Mouse (Mus musculus): ENCODE measurements around the gene Ano8. TPM values are rescaled to one million over a fixed set of nuclear protein-coding genes. Genes with fewer than 3 reads are reported as not detected.
"Not testable (repeated sequence)": the region's sequence is repeated elsewhere in the genome, so short reads cannot be mapped to it uniquely, and the experiment has no call there.

Ano8 gene
- polyA plus RNA-seq, 1 experiment from 2014 or later, result 5.4 TPM

DNA sequence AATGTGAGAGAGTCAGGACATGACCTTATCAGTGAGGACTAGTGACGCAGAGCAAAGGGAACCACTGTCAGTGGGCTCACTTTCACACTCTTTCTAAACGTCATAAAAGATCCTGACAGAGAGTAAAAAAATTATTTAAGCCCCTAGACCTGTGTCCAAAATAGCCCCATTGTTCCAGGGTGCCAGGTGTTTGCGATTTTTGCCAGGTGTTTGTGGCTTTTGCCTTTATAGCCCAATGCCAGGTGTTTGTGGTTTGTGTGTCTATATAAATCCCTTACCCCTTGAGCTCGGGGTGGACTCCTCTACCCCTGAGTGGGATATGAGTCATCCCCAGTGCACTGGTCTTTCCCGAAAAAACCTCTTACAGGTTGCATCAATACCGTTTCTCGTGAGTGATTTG, 40.7 kb downstream of the Ano8 start:
- Histone ChIP-seq H3K4me3 (ENCODE audit: low read depth, low read length) (no peak overlapping the region), H3K27me3 (replicated peaks; ENCODE audit: control insufficient read depth, insufficient read depth, low read length) (peaks cover 3% of the 10 kb centered on the region; the same call in 1 of the 2 replicates), H3K36me3 (ENCODE audit: control insufficient read depth, insufficient read depth, low read length) (no peaks in the 10 kb centered on the region), H3K9me3 (replicated peaks; ENCODE audit: control insufficient read depth, low read length) (no peaks in the 10 kb centered on the region), H3K9ac (ENCODE audit: low read length) (no peak overlapping the region), H3K4me2 (ENCODE audit: low read length) (no peak overlapping the region), H3K4me1 (ENCODE audit: control insufficient read depth, insufficient read depth, low read length) (no peaks in the 10 kb centered on the region), H3K27ac (ENCODE audit: low read depth, low read length) (no peak overlapping the region)
- WGBS, result 84% methylated on average over 7 of the region's 7 CpGs
- DNase-seq (ENCODE audit: low spot score) (no peak), ATAC-seq (no peak)

DNA sequence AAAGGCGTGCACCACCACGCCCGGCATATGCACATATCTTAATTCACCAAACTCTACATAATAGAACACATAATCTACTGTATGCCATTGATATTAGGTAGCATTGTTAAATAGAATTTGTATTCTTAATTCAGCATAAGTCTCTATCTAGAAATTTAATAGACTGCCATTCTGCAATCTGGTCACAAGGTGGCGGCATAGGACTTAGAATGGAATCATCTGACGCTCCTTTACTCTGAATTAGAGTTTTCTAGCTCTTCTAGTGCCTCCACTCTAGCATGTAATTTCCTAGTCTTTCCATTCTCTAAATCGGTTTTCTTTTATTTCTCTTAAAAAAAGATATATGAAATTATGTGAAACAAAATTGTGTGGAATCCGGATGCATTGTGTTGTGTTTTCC, 44.4 kb downstream of the Ano8 start:
- DNase-seq (ENCODE audit: low spot score) (peak; percentile 89), ATAC-seq (peak; percentile 44; the same call in 1 of the 2 replicates)
- H3K9me3 ChIP-seq (replicated peaks; ENCODE audit: control insufficient read depth, low read length), result no peaks in the 10 kb centered on the region
- no peak overlapping the region for H3K9ac ChIP-seq (ENCODE audit: low read length)
- no peak overlapping the region for H3K4me2 ChIP-seq (ENCODE audit: low read length)
- under 1% methylated on average over 7 of the region's 7 CpGs for WGBS
- no peak overlapping the region for H3K4me3 ChIP-seq (ENCODE audit: low read depth, low read length)
- no peaks in the 10 kb centered on the region for H3K4me1 ChIP-seq (ENCODE audit: control insufficient read depth, insufficient read depth, low read length)
- no peaks in the 10 kb centered on the region for H3K36me3 ChIP-seq (ENCODE audit: control insufficient read depth, insufficient read depth, low read length)
- no peak overlapping the region for H3K27ac ChIP-seq (ENCODE audit: low read depth, low read length)
- H3K27me3 ChIP-seq (replicated peaks; ENCODE audit: control insufficient read depth, insufficient read depth, low read length), result peaks cover 3% of the 10 kb centered on the region; the same call in 1 of the 2 replicates

DNA sequence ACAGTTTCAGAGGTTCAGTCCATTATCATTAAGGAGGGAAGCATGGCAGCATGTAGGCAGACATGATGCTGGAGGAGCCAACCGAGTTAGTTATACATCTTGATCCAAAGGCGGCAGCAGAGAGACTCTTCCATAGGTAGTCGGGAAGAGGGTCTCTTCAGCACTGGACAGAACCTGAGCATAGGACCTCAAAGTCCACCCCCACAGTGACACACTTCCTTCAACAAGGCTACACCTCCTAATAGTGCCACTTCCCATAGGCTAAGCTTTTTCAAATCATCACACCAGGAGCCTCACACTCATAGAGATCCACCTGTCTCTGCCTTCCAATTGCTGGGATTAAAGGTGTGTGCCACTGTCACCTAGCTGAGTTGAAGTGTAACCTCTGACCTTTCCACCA, 48.7 kb downstream of the Ano8 start:
- 0 out of 2 replicates have a peak, but pooled peaks cover 3% of the 10 kb centered on the region for H3K9me3 ChIP-seq (replicated peaks; ENCODE audit: control insufficient read depth, low read length)

DNA sequence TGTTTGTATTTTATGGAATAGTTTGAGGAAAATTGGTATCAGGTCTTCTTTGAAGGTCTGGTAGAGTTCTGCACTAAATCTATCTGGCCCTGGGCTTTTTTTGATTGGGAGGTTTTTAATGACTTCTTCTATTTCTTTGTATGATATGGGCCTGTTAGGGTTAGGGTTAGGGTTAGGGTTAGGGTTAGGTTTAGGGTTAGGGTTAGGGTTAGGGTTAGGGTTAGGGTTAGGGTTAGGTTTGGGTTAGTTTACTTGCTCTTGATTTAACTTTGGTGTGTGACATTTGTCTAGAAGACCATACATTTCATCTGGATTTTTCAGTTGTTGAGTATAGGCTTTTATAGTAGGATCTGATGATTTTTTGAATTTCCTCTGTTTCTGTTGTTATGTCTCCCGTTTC, 52.8 kb downstream of the Ano8 start:
- H3K36me3 ChIP-seq (ENCODE audit: control insufficient read depth, insufficient read depth, low read length); DNase-seq (ENCODE audit: low spot score): not testable (repeated sequence)
- 85% methylated on average over 1 of the region's 1 CpGs for WGBS

More for the DNA sequence above, 48.7 kb downstream of the Ano8 start:
- H3K36me3 ChIP-seq (ENCODE audit: control insufficient read depth, insufficient read depth, low read length), result no peaks in the 10 kb centered on the region
- H3K4me3 ChIP-seq (ENCODE audit: low read depth, low read length), result no peak overlapping the region
- H3K4me2 ChIP-seq (ENCODE audit: low read length), result no peak overlapping the region
- 61% methylated on average over 3 of the region's 3 CpGs for WGBS
- no peaks in the 10 kb centered on the region for H3K4me1 ChIP-seq (ENCODE audit: control insufficient read depth, insufficient read depth, low read length)
- H3K27ac ChIP-seq (ENCODE audit: low read depth, low read length), result no peak overlapping the region
- H3K27me3 ChIP-seq (replicated peaks; ENCODE audit: control insufficient read depth, insufficient read depth, low read length), result peaks cover 2% of the 10 kb centered on the region; the same call in 1 of the 2 replicates
- ATAC-seq (no peak), DNase-seq (ENCODE audit: low spot score) (no peak)
- H3K9ac ChIP-seq (ENCODE audit: low read length), result no peak overlapping the region

More for the DNA sequence above, 52.8 kb downstream of the Ano8 start:
- not testable (repeated sequence) for H3K4me2 ChIP-seq (ENCODE audit: low read length); ATAC-seq; H3K4me3 ChIP-seq (ENCODE audit: low read depth, low read length); H3K27ac ChIP-seq (ENCODE audit: low read depth, low read length); H3K9me3 ChIP-seq (replicated peaks; ENCODE audit: control insufficient read depth, low read length); H3K27me3 ChIP-seq (replicated peaks; ENCODE audit: control insufficient read depth, insufficient read depth, low read length); H3K4me1 ChIP-seq (ENCODE audit: control insufficient read depth, insufficient read depth, low read length); H3K9ac ChIP-seq (ENCODE audit: low read length)

Other genes with a start within 250 kb of the Ano8 start
- gene Myo9b, start 213.2 kb downstream of the Ano8 start, polyA plus RNA-seq (2014; fragmentation: Nextera tagmentation; extraction: Ambion mirVana), result 11.8 and 13.0 TPM in 2 replicates
- 51.5 and 64.2 TPM in 2 replicates for gene Haus8, start 213.0 kb downstream of the Ano8 start, polyA plus RNA-seq (2014; fragmentation: Nextera tagmentation; extraction: Ambion mirVana)
- 116 and 121 TPM in 2 replicates for gene Use1, start 119.1 kb downstream of the Ano8 start, polyA plus RNA-seq (2014; fragmentation: Nextera tagmentation; extraction: Ambion mirVana)
- 3.0 and 3.8 TPM in 2 replicates for gene Ocel1, start 114.7 kb downstream of the Ano8 start, polyA plus RNA-seq (2014; fragmentation: Nextera tagmentation; extraction: Ambion mirVana)
- 16.6 and 17.3 TPM in 2 replicates for gene Nr2f6, start 104.0 kb downstream of the Ano8 start, polyA plus RNA-seq (2014; fragmentation: Nextera tagmentation; extraction: Ambion mirVana)
- 2.8 and 4.4 TPM in 2 replicates for gene Ushbp1, start 90.2 kb downstream of the Ano8 start, polyA plus RNA-seq (2014; fragmentation: Nextera tagmentation; extraction: Ambion mirVana)
- 91.7 and 97.0 TPM in 2 replicates for gene Babam1, start 89.1 kb downstream of the Ano8 start, polyA plus RNA-seq (2014; fragmentation: Nextera tagmentation; extraction: Ambion mirVana)
- gene Ankle1, start 80.0 kb downstream of the Ano8 start, polyA plus RNA-seq (2014; fragmentation: Nextera tagmentation; extraction: Ambion mirVana), result 4.3 and 7.2 TPM in 2 replicates
- 75.7 and 93.7 TPM in 2 replicates for gene Abhd8, start 22.3 kb downstream of the Ano8 start, polyA plus RNA-seq (2014; fragmentation: Nextera tagmentation; extraction: Ambion mirVana)
- gene Mrpl34, start 21.0 kb downstream of the Ano8 start, polyA plus RNA-seq (2014; fragmentation: Nextera tagmentation; extraction: Ambion mirVana), result 185 and 214 TPM in 2 replicates
- 207 and 225 TPM in 2 replicates for gene Dda1, start 16.8 kb downstream of the Ano8 start, polyA plus RNA-seq (2014; fragmentation: Nextera tagmentation; extraction: Ambion mirVana)
- gene Gtpbp3, start 2.1 kb upstream of the Ano8 start, polyA plus RNA-seq (2014; fragmentation: Nextera tagmentation; extraction: Ambion mirVana), result 2.2 and 3.8 TPM in 2 replicates
- gene Plvap, start 25.8 kb upstream of the Ano8 start, polyA plus RNA-seq (2014; fragmentation: Nextera tagmentation; extraction: Ambion mirVana), result 5.8 and 6.8 TPM in 2 replicates
- gene Ccdc194, start 39.7 kb upstream of the Ano8 start, polyA plus RNA-seq (2014; fragmentation: Nextera tagmentation; extraction: Ambion mirVana), result 0.11 and 0.13 TPM in 2 replicates
- 2.2 and 2.8 TPM in 2 replicates for gene Bst2, start 51.5 kb upstream of the Ano8 start, polyA plus RNA-seq (2014; fragmentation: Nextera tagmentation; extraction: Ambion mirVana)
- 65.7 and 71.6 TPM in 2 replicates for gene Mvb12a, start 57.0 kb upstream of the Ano8 start, polyA plus RNA-seq (2014; fragmentation: Nextera tagmentation; extraction: Ambion mirVana)
- not detected in 2 replicates for gene Tmem221, start 72.9 kb upstream of the Ano8 start, polyA plus RNA-seq (2014; fragmentation: Nextera tagmentation; extraction: Ambion mirVana)
- not detected in 2 replicates for gene Nxnl1, start 80.6 kb upstream of the Ano8 start, polyA plus RNA-seq (2014; fragmentation: Nextera tagmentation; extraction: Ambion mirVana)
- gene Slc27a1, start 82.9 kb upstream of the Ano8 start, polyA plus RNA-seq (2014; fragmentation: Nextera tagmentation; extraction: Ambion mirVana), result 25.8 and 31.5 TPM in 2 replicates
- gene Pgls, start 106.2 kb upstream of the Ano8 start, polyA plus RNA-seq (2014; fragmentation: Nextera tagmentation; extraction: Ambion mirVana), result 233 and 279 TPM in 2 replicates
- gene Fam129c, start 111.7 kb upstream of the Ano8 start, polyA plus RNA-seq (2014; fragmentation: Nextera tagmentation; extraction: Ambion mirVana), result 4.1 and 4.5 TPM in 2 replicates
- 45.3 and 47.2 TPM in 2 replicates for gene Colgalt1, start 125.0 kb upstream of the Ano8 start, polyA plus RNA-seq (2014; fragmentation: Nextera tagmentation; extraction: Ambion mirVana)
- 13.9 and 16.7 TPM in 2 replicates for gene Unc13a, start 185.8 kb upstream of the Ano8 start, polyA plus RNA-seq (2014; fragmentation: Nextera tagmentation; extraction: Ambion mirVana)
- gene Jak3, start 190.3 kb upstream of the Ano8 start, polyA plus RNA-seq (2014; fragmentation: Nextera tagmentation; extraction: Ambion mirVana), result 1.4 and 2.1 TPM in 2 replicates
- 0.63 TPM in 1 of 2 replicates, not detected in the other for gene Insl3, start 203.3 kb upstream of the Ano8 start, polyA plus RNA-seq (2014; fragmentation: Nextera tagmentation; extraction: Ambion mirVana)
- 0.10 and 0.22 TPM in 2 replicates for gene B3gnt3, start 215.8 kb upstream of the Ano8 start, polyA plus RNA-seq (2014; fragmentation: Nextera tagmentation; extraction: Ambion mirVana)
- gene Fcho1, start 239.8 kb upstream of the Ano8 start, polyA plus RNA-seq (2014; fragmentation: Nextera tagmentation; extraction: Ambion mirVana), result 38.6 and 47.4 TPM in 2 replicates

Data from forebrain, embryonic 14.5 days (tissue).